Mouse (Mus musculus): ENCODE results near the gene Ung. TPM values are rescaled to one million over a fixed set of nuclear protein-coding genes. Genes with fewer than 3 reads are reported as not detected.

The Ung gene
- polyA plus RNA-seq, 1 experiment from 2014 or later: 44.0 TPM

GRCm38 (mm10) chr5:114173458-114173857, 43.3 kb downstream of the Ung start:
- Histone ChIP-seq H3K9me3 (ENCODE audit: low read depth, low read length) (no peaks in the 10 kb centered on the region), H3K4me2 (no peak overlapping the region), H3K9ac (no peak overlapping the region), H3K36me3 (ENCODE audit: insufficient read depth) (no peaks in the 10 kb centered on the region), H3K4me3 (ENCODE audit: low read depth, low read length) (no peak overlapping the region), H3K27me3 (ENCODE audit: insufficient read depth, low read length) (no peaks in the 10 kb centered on the region), H3K4me1 (ENCODE audit: insufficient read depth) (no peaks in the 10 kb centered on the region), H3K27ac (ENCODE audit: low read depth) (no peak overlapping the region)
- no peak for DNase-seq
- ATAC-seq (ENCODE audit: insufficient read depth): no peak
- peak; percentile 38; the same call in 1 of the 2 replicates for TF ChIP-seq CTCF (IDR thresholded peaks at IDR 0.05; ENCODE audit: low read depth)
- 71% methylated on average over 7 of the region's 7 CpGs for WGBS

GRCm38 (mm10) chr5:114173877-114174581, 43.8 kb downstream of the Ung start:
- Histone ChIP-seq H3K4me2 (peak overlapping the region; percentile 91), H3K9me3 (ENCODE audit: low read depth, low read length) (no peaks in the 10 kb centered on the region), H3K4me3 (ENCODE audit: low read depth, low read length) (no peak overlapping the region), H3K27ac (ENCODE audit: low read depth) (no peak overlapping the region), H3K36me3 (ENCODE audit: insufficient read depth) (no peaks in the 10 kb centered on the region), H3K9ac (no peak overlapping the region), H3K27me3 (ENCODE audit: insufficient read depth, low read length) (no peaks in the 10 kb centered on the region), H3K4me1 (ENCODE audit: insufficient read depth) (no peaks in the 10 kb centered on the region)
- TF ChIP-seq CTCF (IDR thresholded peaks at IDR 0.05; ENCODE audit: low read depth): no peak
- no peak for ATAC-seq (ENCODE audit: insufficient read depth)
- DNase-seq: peak; percentile 33
- 20% methylated on average over 15 of the region's 16 CpGs for WGBS

DNA sequence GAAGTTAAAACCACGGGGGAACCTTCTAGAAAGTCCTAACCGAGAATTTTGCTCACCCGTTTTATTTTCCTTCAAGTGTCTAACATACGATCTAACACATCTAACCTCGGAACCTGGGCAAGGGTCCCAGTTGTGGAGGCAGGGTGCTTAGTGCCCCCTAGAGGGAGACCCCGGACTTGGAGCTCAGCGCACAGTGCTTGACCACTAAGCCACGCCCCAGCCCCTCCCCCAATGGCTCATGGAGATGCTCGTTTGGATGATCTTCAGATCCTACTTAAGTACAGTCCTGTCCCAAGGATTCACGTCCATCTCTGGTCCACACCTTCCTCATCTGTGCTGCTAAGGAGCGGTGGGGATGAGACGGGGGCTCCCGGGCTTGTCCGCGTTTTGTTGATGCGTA, 44.5 kb downstream of the Ung start:
- H3K27me3 ChIP-seq (ENCODE audit: insufficient read depth, low read length): no peaks in the 10 kb centered on the region
- H3K27ac ChIP-seq (ENCODE audit: low read depth): no peak overlapping the region
- H3K9me3 ChIP-seq (ENCODE audit: low read depth, low read length): no peaks in the 10 kb centered on the region
- H3K36me3 ChIP-seq (ENCODE audit: insufficient read depth): no peaks in the 10 kb centered on the region
- no peak overlapping the region for H3K9ac ChIP-seq
- DNase-seq (peak; percentile 83), ATAC-seq (ENCODE audit: insufficient read depth) (no peak)
- 13% methylated on average over 16 of the region's 16 CpGs for WGBS
- H3K4me1 ChIP-seq (ENCODE audit: insufficient read depth): no peaks in the 10 kb centered on the region
- peak; percentile 63 for TF ChIP-seq CTCF (IDR thresholded peaks at IDR 0.05; ENCODE audit: low read depth)
- H3K4me3 ChIP-seq (ENCODE audit: low read depth, low read length): no peak overlapping the region
- H3K4me2 ChIP-seq: peak overlapping the region; percentile 91

- Histone ChIP-seq H3K27me3 (ENCODE audit: insufficient read depth, low read length) (no peaks in the 10 kb centered on the region), H3K9ac (peak overlapping the region; percentile 53), H3K4me2 (peak overlapping the region; percentile 91), H3K36me3 (ENCODE audit: insufficient read depth) (no peaks in the 10 kb centered on the region), H3K9me3 (ENCODE audit: low read depth, low read length) (no peaks in the 10 kb centered on the region), H3K4me1 (ENCODE audit: insufficient read depth) (no peaks in the 10 kb centered on the region), H3K4me3 (ENCODE audit: low read depth, low read length) (peak overlapping the region; percentile 52), H3K27ac (ENCODE audit: low read depth) (peak overlapping the region; percentile 65; the same call in 1 of the 2 replicates)
- TF ChIP-seq CTCF (IDR thresholded peaks at IDR 0.05; ENCODE audit: low read depth): no peak
- DNase-seq (peak; percentile 98), ATAC-seq (ENCODE audit: insufficient read depth) (peak; percentile 96)
- WGBS: under 1% methylated on average over 25 of the region's 26 CpGs
These were observed 45.5 kb downstream of the Ung start for GRCm38 (mm10) chr5:114175596-114176171.

DNA sequence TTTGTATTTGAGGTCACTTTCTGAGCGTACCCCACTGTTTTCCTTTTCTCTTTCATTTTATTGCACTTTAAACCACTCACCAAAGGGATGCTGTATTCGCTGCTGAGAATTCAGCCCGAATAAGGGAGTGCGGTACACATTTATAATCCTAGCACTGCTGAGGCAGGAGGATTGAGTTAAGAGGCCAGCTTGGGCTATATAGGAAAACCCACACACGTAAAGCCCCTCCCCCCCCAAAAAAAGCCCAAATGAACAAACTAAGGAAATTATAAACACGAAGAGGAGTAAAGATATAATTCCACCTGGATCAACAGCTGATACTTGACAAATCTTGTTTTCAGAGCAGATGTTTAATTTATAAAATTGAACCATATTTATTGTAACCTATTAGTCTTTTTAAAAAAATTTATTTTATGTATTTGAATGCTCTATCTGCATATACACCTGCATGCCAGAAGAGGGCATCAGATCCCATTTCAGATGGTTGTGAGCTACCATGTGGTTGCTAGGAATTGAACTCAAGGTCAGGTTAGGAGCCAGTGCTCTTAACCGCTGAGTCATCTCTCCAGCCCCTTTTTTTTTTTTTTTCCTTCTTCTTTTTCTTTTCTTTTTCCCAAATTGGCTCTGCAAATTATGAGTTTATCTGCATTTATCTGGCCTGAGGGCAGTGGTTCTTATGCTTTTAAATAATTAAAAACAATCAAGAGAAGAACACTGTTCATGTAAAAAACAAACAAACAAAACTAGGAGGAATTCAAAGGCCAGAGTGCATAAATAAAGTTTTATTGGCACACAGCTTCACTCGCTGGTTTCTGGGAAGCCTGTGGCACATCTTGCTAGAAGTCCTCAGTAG, 46.6 kb downstream of the Ung start:
- Histone ChIP-seq H3K9ac (no peak overlapping the region), H3K4me2 (peak overlapping the region; percentile 91), H3K36me3 (ENCODE audit: insufficient read depth) (no peaks in the 10 kb centered on the region), H3K27me3 (ENCODE audit: insufficient read depth, low read length) (no peaks in the 10 kb centered on the region), H3K9me3 (ENCODE audit: low read depth, low read length) (no peaks in the 10 kb centered on the region), H3K4me1 (ENCODE audit: insufficient read depth) (no peaks in the 10 kb centered on the region), H3K4me3 (ENCODE audit: low read depth, low read length) (peak overlapping the region; percentile 52; the same call in 1 of the 2 replicates), H3K27ac (ENCODE audit: low read depth) (no peak overlapping the region)
- no peak for DNase-seq
- TF ChIP-seq CTCF (IDR thresholded peaks at IDR 0.05; ENCODE audit: low read depth): peak; percentile 37
- no peak for ATAC-seq (ENCODE audit: insufficient read depth)
- WGBS: 64% methylated on average over 8 of the region's 8 CpGs

DNA sequence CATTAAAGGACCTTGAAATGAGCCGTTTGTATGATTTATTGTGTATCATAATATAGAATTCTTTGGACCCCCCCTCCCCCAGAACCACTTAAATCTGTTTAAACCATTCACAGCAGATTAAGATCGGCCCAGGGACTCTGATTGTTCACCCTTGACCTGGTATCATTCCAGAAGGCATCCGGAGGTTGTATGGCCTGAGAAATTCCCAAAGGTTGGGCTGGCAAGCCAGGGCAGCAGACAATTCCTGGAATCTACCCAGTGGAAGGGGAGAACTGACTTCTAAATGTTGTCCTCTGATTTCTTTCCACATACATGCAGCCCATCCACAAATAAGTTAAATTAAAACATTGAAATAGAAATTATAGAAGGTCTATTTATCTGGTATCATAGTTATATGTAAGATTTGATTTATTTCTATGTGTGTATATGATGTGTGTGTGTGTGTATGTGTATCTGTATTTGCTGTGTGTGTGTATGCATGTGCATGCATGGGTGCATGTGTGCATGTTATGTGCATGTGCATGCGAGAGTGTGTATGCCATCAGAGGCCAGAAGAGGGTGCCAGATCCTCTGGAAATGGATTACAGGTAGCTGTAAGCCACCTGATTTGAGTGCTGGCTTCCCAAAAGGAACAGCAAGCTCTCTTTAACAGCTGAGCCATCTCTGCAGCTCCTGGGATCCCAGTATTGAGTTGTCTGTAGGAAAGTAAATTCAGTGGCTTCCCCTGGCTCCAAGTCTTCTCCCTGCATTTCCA, 48.0 kb downstream of the Ung start:
- DNase-seq (no peak), ATAC-seq (ENCODE audit: insufficient read depth) (no peak)
- no peak overlapping the region for H3K4me3 ChIP-seq (ENCODE audit: low read depth, low read length)
- no peak overlapping the region for H3K9ac ChIP-seq
- no peak overlapping the region for H3K4me2 ChIP-seq
- no peaks in the 10 kb centered on the region for H3K9me3 ChIP-seq (ENCODE audit: low read depth, low read length)
- no peaks in the 10 kb centered on the region for H3K36me3 ChIP-seq (ENCODE audit: insufficient read depth)
- no peak for TF ChIP-seq CTCF (IDR thresholded peaks at IDR 0.05; ENCODE audit: low read depth)
- H3K4me1 ChIP-seq (ENCODE audit: insufficient read depth): no peaks in the 10 kb centered on the region
- 67% methylated on average over 4 of the region's 4 CpGs for WGBS
- no peak overlapping the region for H3K27ac ChIP-seq (ENCODE audit: low read depth)
- H3K27me3 ChIP-seq (ENCODE audit: insufficient read depth, low read length): no peaks in the 10 kb centered on the region

Data from lung, embryonic 14.5 days (tissue).